Mouse (Mus musculus) G1E (cell line): Measurements from ENCODE around the gene Ppp3ca. TPM values are rescaled to one million over a fixed set of nuclear protein-coding genes. Genes with fewer than 3 reads are reported as not detected.

ENCODE experiments used
- ATAC-seq: 2 replicates; pipeline ENCODE4 v1.8.0; 2016; ENCODE audit warnings: mild to moderate bottlenecking; ENCODE audit not compliant: insufficient number of reproducible peaks, poor library complexity, low FRiP score, severe bottlenecking; ENCODE audit errors: extremely low read depth
- DNase-seq: peaks from one replicate; pipeline ENCODE4 v3.0.0; 2012; ENCODE audit warnings: low spot score
- H3K27me3 ChIP-seq: 2 replicates; pipeline ENCODE4 v1.6.1; 2012; ENCODE audit warnings: mild to moderate bottlenecking, low read length, inconsistent platforms; ENCODE audit not compliant: insufficient read depth
- H3K36me3 ChIP-seq: replicated peaks from 2 replicates; pipeline ENCODE3; 2012; ENCODE audit warnings: mild to moderate bottlenecking, inconsistent platforms
- H3K4me1 ChIP-seq: 2 replicates; pipeline ENCODE4 v1.6.1; 2012; ENCODE audit warnings: low read depth, low read length, inconsistent platforms, mixed read lengths; ENCODE audit not compliant: insufficient read depth
- H3K4me3 ChIP-seq: 2 replicates; pipeline ENCODE4 v1.5.1; 2012; ENCODE audit warnings: low read depth, mild to moderate bottlenecking, inconsistent platforms, low read length, moderate library complexity, mixed read lengths
- H3K9me3 ChIP-seq: replicated peaks from 2 replicates; pipeline ENCODE4 v1.6.1; 2012; ENCODE audit warnings: inconsistent platforms
- CTCF ChIP-seq: IDR thresholded peaks from 2 replicates; pipeline ENCODE4 v1.5.1; 2012; ENCODE audit warnings: low read depth, low read length, inconsistent platforms, mixed read lengths
- GATA1 ChIP-seq: IDR thresholded peaks from 2 replicates; pipeline ENCODE4 v1.6.1; 2012; ENCODE audit warnings: borderline replicate concordance, low read length, inconsistent platforms, mixed read lengths
- GATA2 ChIP-seq: IDR thresholded peaks from 2 replicates; pipeline ENCODE4 v1.6.1; 2012; ENCODE audit warnings: low read depth, low read length, inconsistent platforms, borderline replicate concordance
- POLR2AphosphoS5 ChIP-seq: IDR thresholded peaks from 2 replicates; pipeline ENCODE4 v1.6.1; 2012; ENCODE audit warnings: low read depth, low read length, inconsistent platforms; ENCODE audit not compliant: insufficient replicate concordance
- TAL1 ChIP-seq: conservative IDR thresholded peaks from 2 replicates; pipeline ENCODE4 v1.6.1; 2012; ENCODE audit warnings: low read depth, low read length, inconsistent platforms, mixed read lengths
- polyA plus RNA-seq: library from polyadenylated mRNA; stranded (reverse); fragments of >175 nt; gene quantifications from 2 replicates; pipeline ENCODE4 v1.2.3, GENCODE M21; 2012
- total RNA-seq, 2 experiments: library from RNA; stranded (forward) in 1 of 2; stranded (reverse) in 1 of 2; fragments of 200-1000 nt in 1 of 2; fragments of >200 nt in 1 of 2; fragmentation: Nextera tagmentation in 1 of 2; gene quantifications; 2 replicates each; pipeline ENCODE4 v1.2.3; 2014 to 2017

The Ppp3ca gene
- total and polyA plus RNA-seq, 3 experiments, result 49.6 to 74.2 (median 52.8) TPM

DNA sequence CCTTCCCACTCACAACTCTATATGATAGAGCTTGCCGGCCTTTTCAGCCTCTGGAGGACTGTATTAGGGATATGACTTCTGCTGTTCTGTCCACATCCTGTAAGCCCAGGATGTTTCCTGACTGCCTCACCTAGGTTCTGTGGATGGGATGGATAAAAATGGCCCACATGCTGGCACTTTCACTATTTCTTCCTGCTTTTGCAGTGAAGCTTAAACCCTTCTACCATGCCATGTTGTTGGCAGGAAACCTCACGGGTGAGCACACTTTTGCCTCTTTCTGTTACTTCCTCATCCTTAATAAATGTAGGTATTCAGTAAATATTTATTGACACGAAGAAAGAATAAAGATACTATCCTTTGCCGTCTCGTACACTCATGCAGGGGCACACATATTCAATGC, 48.5 kb downstream of the Ppp3ca start:
- Histone ChIP-seq H3K4me3 (no peak overlapping the region), H3K9me3 (no peaks in the 10 kb centered on the region), H3K36me3 (peaks cover 22% of the 10 kb centered on the region), H3K27me3 (no peaks in the 10 kb centered on the region), H3K4me1 (peaks cover 2% of the 10 kb centered on the region; the same call in 1 of the 2 replicates)
- TF ChIP-seq TAL1, result no peak
- DNase-seq (no peak), ATAC-seq (no peak)

DNA sequence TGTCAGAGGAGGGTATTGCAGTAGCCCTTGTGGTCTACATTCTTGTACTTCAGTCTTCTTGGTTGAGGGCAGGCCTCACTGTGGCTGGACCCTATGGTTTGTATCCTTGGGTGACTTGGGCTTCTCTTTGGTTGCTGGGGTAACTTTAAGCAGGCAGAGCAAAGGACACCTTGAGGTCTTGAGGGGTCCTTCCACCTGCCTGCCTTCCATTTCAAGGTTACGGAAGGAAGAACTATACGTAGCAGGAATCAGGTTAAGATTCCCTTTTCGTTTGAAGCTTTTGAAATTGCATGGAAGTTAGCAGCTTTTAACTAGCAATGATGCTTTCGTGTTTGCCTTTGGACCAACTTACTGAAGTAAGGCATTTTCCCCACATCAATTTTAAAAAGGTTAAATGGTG, 51.3 kb downstream of the Ppp3ca start:
- Histone ChIP-seq H3K9me3 (peaks cover 2% of the 10 kb centered on the region), H3K27me3 (no peaks in the 10 kb centered on the region), H3K4me1 (peaks cover 9% of the 10 kb centered on the region), H3K36me3 (peaks cover 13% of the 10 kb centered on the region), H3K4me3 (no peak overlapping the region)
- no peak for DNase-seq
- ATAC-seq, result no peak
- TF ChIP-seq CTCF (no peak), GATA2 (no peak), POLR2AphosphoS5 (no peak)

DNA sequence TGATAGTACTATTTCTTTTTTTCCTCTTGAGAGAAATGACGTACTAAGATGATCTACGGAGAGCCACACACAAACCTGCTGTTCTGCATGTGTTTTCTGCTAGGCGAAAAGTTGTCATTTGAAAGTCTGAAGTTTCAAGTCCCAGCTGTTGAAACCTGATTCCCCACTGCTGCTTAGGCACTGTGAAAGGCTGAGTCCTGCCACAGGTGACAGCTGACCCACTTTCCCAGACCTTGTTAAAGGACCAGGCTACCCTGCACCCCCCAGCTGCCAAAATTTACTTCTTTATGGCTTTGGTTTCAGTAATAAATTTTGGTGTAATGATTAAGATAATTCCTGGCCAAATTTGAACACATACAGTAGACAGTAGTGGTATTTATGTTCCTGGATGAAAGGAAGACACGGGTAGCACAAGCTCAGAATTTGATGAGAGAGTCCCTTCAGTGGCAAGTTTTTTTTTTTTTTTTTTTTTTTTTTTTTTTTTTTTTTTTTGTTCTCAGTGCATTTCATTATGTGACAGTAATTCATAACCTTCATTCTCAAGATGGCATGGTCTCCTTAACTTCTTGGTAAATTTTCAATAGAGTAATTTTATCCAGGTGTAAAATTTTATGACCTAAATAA, 52.0 kb downstream of the Ppp3ca start:
- Histone ChIP-seq H3K4me3 (no peak overlapping the region), H3K4me1 (peaks cover 9% of the 10 kb centered on the region), H3K36me3 (peaks cover 12% of the 10 kb centered on the region), H3K9me3 (peaks cover 4% of the 10 kb centered on the region), H3K27me3 (no peaks in the 10 kb centered on the region)
- TF ChIP-seq TAL1, result no peak
- TF ChIP-seq POLR2AphosphoS5, result no peak
- no peak for TF ChIP-seq CTCF
- TF ChIP-seq GATA1, result no peak
- no peak for TF ChIP-seq GATA2
- DNase-seq (no peak), ATAC-seq (no peak)

DNA sequence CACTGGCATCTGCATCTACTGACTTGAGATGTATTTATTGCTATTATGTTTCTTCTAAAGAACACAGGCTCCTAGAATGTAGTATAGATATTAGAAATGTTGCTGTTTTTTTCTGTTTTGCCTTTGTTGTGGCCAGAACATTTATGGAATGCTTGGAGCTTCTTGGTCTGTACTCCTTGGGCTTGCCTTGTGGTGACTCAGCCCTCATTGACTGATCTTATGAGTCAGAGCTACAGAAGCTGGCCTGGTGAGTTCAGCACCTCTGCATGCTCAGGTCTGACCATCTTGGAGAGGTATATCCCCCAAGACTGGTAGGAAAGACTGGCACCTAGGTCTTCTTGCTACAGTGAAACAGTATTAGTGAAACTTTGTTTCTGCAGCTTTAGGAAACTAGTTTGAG, 52.6 kb downstream of the Ppp3ca start:
- peaks cover 12% of the 10 kb centered on the region for H3K36me3 ChIP-seq
- peaks cover 4% of the 10 kb centered on the region for H3K9me3 ChIP-seq
- H3K27me3 ChIP-seq, result no peaks in the 10 kb centered on the region
- no peak overlapping the region for H3K4me3 ChIP-seq
- TF ChIP-seq TAL1, result no peak
- no peak for TF ChIP-seq GATA1
- no peak for TF ChIP-seq GATA2
- no peak for TF ChIP-seq POLR2AphosphoS5
- TF ChIP-seq CTCF, result no peak
- DNase-seq, result no peak
- no peak for ATAC-seq
- peaks cover 9% of the 10 kb centered on the region for H3K4me1 ChIP-seq

DNA sequence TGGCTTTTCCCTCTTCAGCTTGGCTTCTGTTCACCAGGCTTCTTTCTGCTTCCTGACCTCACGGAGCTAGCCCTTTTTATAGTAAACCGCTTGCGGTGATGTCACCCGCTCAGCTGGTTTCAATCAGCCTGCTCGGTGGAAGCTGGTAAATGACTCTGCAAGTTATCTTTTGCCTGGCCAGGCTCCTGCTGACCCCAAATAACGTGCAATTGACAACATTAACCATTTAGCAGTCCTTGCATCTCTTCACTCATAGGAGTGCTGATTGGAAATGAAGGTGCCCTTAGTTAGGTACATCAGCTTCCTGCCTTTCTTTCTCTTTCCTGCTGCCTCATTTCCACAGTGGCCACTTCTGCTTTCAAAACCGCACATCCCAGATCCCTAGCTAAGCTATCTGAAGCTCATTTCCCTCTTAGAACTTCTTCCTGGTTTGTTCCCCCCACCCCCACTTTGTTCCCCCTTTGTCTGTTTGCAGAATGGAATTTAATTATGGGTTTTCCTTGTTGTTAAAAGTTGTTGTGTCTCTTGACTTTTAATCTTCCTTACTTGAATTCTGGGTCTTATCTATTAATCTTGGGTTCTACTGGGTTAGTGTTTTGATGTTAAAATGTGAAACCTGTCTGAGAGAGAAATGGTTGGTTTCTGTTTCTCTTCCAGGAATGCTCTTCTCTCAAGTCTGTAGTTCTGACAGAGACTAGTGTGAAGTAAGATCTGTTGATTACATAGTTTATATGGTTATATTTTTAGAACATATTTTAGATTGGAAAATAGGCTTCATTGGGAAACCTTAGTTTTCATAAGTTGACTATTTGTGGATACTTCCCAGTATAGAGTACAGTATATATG, 55.6 kb downstream of the Ppp3ca start:
- TF ChIP-seq TAL1, result no peak
- no peak for TF ChIP-seq GATA1
- no peak for TF ChIP-seq CTCF
- TF ChIP-seq POLR2AphosphoS5, result no peak
- TF ChIP-seq GATA2, result no peak
- H3K9me3 ChIP-seq, result peaks cover 4% of the 10 kb centered on the region
- H3K27me3 ChIP-seq, result no peaks in the 10 kb centered on the region
- H3K4me3 ChIP-seq, result no peak overlapping the region
- DNase-seq (no peak), ATAC-seq (peak; percentile 40)
- peaks cover 11% of the 10 kb centered on the region for H3K36me3 ChIP-seq
- H3K4me1 ChIP-seq, result peaks cover 7% of the 10 kb centered on the region

DNA sequence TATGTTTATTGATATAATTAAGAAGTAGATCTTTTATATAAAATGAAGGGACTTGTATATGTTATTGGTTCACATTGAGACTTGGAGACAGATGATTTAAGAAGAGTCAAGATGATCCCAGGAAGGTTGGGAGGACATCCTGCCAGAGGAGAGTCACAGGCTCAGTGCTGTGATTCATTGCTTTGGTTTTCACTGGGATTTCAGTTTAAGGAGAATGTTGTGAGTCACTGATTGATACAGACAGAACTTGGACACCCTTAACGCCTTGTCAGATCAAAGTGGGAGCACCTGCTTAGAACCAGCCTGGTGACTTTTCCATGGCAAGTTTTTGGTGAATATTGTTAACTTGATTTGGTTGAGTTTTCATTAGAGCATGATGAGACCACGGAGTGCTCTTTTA, 58.0 kb downstream of the Ppp3ca start:
- ATAC-seq (no peak), DNase-seq (no peak)
- no peaks in the 10 kb centered on the region for H3K27me3 ChIP-seq
- TF ChIP-seq GATA1, result no peak
- no peak overlapping the region for H3K4me3 ChIP-seq
- H3K9me3 ChIP-seq, result peaks cover 4% of the 10 kb centered on the region
- peaks cover 12% of the 10 kb centered on the region for H3K36me3 ChIP-seq
- H3K4me1 ChIP-seq, result peaks cover 7% of the 10 kb centered on the region

DNA sequence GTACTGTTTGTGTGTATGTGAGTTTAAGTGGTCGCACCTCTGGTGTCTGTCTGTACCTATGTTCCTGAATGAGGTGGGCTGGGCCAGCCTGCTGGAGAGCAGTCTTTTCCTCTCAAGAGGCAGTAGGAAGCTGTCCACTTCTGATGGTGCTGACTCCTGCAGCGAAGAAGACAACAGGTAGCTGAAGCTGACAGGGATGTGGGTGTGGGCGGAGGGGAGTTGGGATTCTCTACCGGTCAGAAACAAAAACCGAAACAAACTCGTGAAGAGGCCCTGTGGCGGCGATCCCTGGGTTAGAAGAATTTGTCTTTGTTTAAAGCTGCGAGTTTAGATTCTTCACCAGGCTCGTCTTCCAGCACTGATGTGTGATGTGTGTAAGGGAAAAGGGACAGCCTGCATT, 60.1 kb downstream of the Ppp3ca start:
- H3K27me3 ChIP-seq, result no peaks in the 10 kb centered on the region
- no peak overlapping the region for H3K4me3 ChIP-seq
- H3K36me3 ChIP-seq, result peaks cover 12% of the 10 kb centered on the region
- TF ChIP-seq GATA2 (no peak), TAL1 (no peak), CTCF (no peak), GATA1 (no peak), POLR2AphosphoS5 (no peak)
- H3K9me3 ChIP-seq, result peaks cover 4% of the 10 kb centered on the region
- peaks cover 6% of the 10 kb centered on the region for H3K4me1 ChIP-seq
- ATAC-seq (no peak), DNase-seq (no peak)
